Mouse (Mus musculus) frontal cortex, postnatal 10 days (tissue): ENCODE data around the gene Ctnnb1.

Source experiments
- DNase-seq, 2 experiments: peaks; one replicate each; pipeline ENCODE4 v3.0.0; 2022; ENCODE audit warnings: low spot score in 2 of 2, mixed read lengths in 1 of 2

Ctnnb1 gene

DNA sequence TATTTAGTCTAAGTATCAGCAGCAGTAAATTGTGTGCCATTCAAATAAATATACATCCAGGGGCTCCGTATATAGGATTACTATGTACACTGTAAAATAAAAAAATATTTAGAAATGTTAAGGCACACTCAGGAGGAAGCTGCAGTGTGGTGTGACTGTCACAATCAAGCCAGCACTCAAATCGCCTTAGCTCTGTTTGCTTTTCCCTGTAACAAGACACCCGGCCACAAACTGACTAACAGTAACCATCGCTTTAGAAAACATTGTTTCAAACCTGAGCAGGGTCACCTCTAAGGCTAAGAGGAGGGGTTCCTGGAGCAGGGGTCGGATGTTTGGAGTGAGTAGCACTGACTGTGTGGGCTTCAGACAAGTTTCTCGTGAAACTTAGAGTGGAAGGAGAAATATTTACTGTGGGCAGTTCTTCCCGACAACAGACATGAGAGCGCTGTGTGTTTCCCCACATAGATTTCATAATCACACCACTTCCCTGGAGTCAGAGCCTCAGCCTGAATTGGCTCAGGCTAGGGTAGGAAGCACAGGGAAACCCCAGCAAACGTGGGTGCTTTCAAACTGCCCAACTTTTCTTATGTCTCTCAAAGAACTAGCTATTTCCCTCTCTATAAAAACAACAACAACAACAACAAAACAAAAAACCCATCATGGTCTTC, 1.9 kb upstream of the Ctnnb1 start:
- no peak for DNase-seq

DNA sequence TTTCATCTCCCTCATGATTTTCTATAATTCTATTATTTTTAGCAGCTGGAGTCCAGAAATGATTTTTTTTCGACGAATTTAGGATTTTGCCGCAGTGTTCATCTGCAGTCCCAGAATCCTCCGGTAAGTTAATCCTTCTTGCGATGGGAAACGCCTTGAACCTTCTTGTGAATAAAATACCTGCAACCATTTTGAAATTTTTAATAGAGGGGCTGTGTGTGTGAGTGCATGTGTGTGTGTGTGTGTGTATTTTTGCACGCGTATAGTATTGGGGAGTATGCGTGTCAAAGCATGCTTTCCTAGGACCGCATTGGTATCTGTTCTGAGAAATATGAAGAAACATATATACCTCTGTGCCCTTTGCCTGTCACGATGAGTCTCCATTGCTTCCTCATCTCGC, 1.0 kb downstream of the Ctnnb1 start:
- DNase-seq: no peak

DNA sequence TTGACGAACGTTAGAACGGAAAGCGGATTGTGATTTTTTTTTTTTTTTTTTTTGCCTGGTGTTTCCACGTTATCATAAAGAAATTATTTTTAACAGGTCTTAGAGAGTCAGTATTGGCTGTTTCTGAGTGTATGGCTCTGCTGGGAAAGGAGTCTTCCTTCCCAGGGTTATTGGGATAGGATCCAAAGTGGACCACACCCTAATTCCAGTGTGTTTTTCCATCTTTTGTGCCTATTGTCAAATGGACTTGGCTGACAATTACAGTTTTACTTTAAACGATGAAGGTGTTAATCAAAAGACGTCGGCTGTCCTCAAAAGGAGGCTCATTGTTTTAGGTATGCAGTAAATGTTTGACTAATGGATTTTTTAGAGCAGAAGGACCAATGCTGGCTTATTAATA, 1.8 kb downstream of the Ctnnb1 start:
- no peak for DNase-seq

DNA sequence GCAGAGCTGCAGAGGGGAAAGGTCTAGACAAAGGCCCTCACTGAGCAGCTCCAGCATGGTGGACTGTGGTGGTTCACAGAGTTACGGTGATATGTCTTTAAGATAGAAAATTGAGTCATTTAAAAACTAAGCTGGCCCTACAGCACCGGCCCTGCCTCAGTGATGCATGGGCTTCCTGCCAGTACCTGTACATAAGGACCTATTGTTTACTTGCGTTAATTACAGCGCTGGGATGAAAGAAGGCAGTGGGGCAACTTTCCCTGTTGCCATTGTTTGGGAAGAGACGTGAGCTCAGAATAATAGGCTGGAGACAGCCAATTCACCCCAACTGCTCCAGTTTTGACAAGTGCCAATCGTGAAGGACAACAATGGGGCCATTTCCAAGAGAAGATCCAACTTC, 3.4 kb downstream of the Ctnnb1 start:
- DNase-seq: no peak

DNA sequence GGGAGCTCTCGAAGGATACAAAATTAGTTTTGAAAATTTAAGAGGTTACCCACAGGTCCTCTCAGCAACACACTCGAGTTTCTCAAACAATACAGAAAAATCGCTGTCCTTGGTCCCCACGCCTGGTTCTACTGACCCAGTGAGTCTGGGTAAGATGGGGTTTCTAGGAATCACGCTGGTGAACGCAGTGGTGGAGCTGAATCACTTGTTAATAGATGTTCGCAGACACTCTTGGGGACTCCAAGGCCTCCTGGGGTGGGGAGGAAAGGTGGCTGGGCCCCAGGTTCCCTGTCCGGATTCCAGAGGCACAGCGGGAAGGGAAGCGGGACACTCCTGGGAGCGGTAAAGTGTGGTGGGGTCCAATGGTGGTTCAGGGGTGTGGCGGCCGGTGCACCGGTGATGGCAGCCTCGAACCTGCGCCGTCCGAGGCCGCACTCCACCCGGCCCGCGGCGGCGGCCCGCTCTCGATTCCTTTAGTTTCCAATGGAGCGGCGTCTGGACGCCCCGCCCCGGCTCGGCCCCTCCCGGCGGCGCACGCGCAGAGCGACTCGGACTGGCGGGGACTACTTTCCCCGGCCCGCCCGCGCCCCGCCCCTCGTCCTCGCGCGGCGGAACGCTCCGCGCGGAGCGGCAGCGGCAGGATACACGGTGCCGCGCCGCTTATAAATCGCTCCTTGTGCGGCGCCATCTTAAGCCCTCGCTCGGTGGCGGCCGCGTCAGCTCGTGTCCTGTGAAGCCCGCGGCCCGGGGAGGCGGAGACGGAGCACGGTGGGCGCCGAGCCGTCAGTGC, 4.0 kb downstream of the Ctnnb1 start:
- peak; percentile 92 to 97 for DNase-seq

DNA sequence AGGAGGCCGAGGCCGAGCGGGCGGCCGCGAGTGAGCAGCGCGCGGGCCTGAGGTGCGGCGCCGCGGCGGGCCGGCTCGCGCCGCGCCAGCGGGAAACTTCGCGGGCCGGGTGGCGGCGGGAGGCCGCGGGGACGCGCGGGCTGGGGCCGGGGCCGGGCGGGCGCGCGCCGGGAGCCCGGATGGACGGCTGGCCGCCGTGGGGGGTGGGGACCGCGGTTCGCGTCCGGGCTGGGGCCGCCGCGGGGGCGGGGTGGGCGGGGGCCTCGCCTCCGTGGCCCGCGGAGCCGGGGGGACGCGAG, 4.5 kb downstream of the Ctnnb1 start:
- DNase-seq: no peak

DNA sequence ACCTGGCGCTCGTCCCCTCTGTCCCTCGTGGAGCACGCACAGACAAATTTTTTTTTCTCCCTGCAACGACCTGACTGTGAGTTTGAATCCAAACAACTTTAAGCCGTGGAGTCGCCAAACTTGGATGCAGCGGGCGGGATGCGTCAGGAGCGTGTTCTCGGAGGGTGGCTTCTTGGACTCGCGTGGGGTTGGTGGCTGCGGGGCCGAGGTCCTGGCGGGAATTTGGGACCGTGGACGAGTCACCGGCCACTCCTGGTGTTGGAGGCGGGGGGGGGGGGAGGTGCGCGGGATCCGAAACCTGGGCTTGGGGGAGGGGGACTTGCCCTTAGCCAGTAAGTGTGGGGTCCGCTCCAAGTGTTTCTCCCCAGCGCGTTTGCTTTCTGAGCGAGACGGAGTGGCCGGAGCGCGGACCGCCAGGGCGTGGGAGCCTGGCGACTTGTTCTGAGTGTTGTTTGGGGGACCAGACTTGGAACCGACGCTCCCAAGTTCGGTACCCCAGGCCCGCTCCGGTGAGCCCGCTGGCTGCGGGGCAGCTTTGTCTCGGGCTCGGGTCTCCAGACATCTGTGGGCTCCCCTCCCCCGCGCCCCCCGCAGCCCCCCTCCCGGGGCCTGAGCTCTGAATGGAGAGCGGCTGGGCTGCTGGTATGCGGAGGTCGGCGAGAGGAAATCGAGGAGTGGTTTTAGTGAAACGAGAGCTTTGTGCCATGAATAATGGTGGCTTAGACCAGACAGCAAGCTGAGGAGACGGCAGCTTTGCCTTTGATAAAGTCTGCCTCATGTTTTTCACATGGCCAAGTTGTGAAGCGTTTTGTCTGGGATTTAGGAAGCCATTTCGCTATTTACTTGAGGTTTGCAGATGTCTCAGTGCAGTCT, 5.1 kb downstream of the Ctnnb1 start:
- DNase-seq: peak; percentile 56 to 63

DNA sequence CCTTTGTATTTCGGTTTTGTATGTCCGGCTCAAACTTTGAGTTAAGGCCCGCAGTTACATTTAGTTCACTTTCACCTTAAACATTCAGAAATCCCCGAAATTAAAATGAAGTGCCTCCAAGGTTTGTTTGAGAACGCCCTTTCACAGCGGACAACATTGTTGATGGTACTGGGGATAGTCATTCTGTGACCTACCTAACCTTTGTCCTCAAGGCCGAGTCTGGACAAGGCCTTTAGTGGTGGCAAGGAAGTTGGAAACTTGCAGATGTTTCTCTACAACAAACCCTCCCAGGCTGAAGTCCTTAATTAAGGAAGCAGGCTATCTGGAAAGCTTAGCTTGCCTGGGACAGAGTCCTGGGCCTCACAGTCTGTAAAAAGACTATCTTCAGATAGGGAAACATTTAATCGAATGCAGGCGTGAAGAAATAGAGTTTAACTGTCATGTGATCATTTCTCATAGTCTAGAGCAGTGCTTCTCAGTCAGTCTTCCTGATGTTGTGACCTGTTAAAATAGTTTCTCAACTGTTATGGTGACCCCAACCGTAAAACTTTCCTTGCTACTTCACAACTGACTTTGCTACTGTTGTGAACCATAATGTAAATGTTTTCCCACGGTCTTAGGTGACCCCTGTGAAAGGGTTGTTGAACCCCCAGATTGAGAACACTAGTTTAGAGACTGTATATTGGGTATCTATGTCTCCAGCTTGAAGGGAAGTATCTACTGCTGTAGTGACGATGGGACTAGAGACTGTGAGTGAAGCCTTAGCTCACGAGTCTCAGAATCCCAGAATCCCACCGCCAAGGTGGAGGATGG, 6.0 kb downstream of the Ctnnb1 start:
- no peak for DNase-seq

DNA sequence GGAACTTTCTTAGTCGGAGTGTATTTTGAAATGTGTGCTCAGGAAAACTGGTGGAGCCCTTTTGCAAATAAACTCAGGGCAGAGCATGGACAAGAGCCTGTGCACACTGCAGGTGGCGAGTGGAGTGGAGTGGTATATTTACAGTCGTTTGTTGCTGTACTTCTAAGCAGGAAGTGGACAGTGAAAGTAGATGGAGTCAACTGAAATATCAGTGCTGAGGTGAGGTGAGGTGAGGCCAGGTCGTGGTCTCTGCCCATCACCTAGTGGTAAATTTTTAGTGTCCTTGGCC, 6.6 kb downstream of the Ctnnb1 start:
- DNase-seq: no peak

DNA sequence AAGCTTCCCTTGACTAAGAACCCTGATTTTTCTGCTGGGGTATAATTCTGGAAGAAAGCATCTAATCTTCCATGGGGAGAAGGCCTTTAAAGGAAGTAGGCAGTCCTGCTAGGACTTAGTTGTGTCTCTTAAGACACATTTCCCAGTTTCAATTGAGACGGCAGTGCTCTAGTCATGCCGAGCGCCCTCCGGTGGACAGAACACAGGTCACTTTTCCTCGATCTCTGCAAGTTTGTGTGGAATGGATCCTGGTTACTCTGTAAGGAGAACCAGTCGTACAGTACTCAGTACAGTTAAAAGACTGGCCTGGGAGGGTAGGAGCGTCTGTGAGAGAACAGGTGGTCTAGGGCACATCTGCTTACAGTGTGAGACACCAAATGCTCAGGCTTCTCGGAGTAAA, 7.3 kb downstream of the Ctnnb1 start:
- DNase-seq: peak in 1 of 2 experiments; percentile 63

DNA sequence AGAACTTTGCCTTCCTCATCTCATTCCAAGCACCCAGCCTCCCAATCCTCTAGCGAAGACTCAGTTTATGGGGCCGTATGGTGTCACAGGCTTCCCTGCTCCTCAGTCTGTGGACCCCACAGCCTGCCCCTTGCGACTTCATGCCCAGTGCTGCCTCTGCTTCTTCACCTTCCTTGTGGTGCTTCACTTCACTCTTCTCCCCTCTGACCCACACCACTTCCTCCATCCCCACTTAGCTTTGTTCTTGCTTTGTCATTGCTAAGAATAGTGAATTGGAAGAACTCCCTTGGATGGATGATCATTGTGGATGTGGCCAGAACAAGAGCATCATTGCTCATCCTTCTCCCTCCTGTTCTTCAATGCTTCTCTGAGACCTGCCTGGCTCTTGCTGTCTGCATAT, 11.8 kb downstream of the Ctnnb1 start:
- no peak for DNase-seq

DNA sequence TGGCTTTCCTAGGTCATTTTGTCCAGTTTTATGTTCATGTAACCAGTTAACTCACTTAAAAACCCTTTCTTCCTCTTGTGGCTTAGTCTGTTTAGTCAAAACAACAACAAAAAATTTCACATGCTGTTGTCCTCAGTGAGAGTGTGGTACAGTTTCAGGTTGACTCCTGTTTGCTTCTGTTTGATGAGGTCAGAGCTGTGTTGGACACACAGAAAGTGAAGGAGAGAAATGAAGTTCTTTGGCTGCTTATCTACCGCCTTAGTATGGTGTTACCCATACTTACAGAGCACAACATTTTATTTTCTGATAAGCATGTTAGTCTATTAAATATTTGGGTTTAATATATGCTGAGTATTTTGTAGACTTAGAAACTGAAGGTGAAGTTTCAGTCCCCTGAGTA, 14.7 kb downstream of the Ctnnb1 start:
- no peak for DNase-seq

DNA sequence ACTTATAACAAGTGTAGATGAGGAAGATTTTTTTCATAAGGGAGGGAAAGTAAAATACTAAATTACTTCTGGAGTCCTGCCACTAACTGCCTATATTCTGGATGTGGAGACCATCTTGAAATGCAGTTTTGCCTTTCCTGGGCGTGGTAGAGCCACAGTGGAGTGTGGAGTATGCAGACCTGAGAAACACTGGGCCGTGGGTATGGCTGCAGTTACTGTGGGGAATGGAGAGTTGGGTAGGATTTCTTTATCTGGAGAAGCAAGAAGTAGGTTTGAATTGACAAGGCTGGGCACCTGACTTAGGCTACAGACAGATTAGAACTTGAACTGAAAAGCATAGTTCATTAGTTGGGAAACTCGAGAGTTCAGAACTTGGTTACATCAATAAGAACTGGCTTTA, 15.2 kb downstream of the Ctnnb1 start:
- no peak for DNase-seq

DNA sequence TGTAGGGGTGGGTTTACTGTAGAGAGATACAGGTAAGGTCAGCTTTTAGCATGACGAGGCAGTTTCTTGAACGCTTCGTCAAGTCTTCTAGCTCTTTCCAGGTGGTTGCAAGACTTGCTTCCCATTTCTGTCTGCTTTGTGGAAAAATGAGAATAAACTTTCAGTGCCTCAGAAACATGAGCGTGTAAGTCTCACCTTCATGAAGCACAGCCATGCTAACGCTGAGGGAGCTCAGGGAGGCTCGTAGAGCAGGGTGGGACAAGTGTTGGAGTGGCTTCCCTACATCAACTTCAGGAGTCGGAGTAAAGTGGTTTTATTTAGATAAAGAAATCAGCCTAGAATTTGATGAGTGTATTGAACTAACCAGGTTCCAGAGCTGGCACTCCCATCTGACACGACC, 17.1 kb downstream of the Ctnnb1 start:
- no peak for DNase-seq

DNA sequence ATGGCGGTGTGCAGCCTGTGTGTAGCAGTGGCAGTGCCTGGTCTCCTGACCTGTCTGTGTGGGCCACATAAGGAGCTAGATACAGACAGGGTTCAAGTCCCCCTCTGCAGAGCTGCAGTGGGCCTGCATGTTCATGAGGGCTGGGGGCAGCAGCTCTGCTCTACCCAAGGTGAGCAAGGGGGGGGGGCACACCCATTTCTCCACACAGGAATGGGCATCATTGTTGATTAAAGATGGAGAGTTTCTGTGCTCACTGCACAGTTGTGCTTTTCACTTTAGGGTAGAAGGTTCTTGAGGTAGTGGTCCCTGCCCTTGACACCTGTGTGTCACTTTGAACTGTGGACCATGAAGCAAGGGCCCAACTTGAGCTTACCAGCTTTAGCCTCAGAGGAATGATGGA, 19.8 kb downstream of the Ctnnb1 start:
- no peak for DNase-seq

DNA sequence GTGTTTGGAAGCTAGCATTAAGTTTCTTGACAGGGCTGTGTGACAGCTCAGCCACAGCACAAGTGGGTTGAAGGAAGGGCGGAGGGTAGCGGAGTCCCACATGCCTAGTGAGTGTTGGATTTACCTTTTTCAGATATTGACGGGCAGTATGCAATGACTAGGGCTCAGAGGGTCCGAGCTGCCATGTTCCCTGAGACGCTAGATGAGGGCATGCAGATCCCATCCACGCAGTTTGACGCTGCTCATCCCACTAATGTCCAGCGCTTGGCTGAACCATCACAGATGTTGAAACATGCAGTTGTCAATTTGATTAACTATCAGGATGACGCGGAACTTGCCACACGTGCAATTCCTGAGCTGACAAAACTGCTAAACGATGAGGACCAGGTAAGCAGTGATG, 21.7 kb downstream of the Ctnnb1 start:
- DNase-seq: no peak

DNA sequence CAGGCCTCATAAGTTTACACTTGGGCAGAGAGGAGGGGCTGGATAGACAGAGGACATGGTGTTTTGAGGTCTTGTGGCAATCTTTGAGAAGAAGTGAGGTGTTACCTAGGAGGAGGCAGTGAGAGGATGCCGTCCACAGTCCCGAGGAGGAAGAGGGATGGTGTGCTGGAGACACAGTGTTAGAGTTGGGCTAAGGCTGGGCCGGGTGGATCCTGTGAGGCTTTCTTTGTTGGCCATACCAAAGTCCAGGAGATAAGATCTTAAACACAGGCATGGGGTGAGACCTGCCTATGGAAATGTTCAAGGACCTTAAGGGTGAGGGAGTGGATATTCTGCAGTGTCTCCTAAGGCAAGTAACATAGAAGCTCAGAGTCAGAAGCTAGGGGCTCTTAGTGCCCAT, 22.9 kb downstream of the Ctnnb1 start:
- DNase-seq: no peak

DNA sequence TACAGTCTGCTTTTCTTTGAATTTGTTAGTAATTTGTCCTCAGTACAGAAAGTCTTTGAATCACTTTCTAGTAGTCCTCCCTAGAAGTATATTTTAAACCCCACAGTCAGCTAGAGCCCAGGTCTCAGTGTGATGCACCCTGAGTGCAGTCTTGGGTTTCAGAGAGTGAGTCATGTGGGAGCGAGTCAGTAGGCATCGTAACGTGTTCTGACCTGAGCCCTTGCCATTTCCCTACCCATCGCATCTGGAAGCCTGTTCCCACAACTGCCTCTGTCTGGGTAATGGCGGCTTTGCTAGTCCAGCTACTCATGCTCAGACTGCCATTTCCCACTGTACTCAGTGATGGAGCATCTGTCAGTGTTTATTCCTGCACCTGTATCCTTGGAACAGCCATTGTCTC, 29.0 kb downstream of the Ctnnb1 start:
- DNase-seq: no peak

DNA sequence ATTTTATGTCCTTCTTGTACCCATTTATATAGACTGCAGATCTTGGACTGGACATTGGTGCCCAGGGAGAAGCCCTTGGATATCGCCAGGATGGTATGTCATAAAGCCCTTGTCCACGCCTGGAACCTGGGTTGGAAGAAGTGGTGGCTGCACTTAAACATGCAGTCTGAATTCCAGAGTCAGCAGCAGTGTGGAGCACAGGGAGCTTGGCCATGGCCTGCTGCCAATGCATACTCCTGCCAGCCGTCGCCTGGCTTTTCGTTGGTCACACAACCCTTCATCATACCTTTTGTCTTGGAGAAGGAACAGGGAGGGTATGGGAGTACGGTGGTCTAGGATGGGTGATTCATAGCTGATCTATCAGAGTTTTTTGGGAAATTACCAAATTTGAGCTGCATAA, 29.5 kb downstream of the Ctnnb1 start:
- no peak for DNase-seq

DNA sequence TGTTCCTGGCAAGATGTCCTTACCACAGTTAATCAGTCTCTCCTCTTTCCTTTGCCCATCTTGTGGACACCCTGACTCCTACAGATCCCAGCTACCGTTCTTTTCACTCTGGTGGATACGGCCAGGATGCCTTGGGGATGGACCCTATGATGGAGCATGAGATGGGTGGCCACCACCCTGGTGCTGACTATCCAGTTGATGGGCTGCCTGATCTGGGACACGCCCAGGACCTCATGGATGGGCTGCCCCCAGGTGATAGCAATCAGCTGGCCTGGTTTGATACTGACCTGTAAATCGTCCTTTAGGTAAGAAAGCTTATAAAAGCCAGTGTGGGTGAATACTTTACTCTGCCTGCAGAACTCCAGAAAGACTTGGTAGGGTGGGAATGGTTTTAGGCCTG, 30.2 kb downstream of the Ctnnb1 start:
- no peak for DNase-seq

DNA sequence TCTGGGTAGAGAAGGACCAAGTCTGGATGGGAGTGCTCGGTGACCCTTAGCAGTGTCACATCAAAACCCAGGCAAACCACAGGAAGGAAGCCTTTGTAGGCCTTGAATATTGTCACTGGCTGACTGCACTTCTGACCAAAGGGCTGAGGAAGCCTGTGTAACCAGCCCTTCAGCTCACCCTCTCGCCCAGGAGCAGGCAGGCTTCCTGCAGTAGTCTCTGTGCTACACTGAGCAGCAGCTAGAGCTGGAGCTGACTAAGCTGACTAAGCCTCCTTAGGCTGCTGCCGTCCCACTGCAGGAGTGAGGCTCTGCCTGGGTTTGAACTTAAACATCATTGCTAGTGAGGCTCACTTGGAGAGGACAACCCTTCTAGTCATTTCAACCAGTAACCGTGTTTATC, 31.6 kb downstream of the Ctnnb1 start:
- no peak for DNase-seq

DNA sequence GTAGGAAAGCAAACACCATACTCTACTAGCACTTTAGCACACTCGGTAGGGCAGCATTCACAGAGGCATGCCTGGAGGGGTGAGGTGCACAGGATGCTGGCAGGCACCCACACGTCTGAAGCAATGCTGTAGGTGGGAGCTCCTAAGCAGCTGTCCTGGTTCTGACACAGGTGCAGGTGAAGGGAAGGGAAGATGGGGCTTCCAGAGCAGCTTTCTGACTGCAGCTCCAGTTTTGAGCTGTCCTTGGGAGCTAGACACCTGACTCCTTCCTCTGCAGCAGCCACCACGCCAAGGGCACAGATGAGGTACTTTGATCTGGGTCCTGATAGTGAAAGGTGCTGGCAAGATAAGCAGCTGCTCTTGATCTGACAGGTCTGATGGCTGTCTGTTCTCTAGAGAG, 32.5 kb downstream of the Ctnnb1 start:
- no peak for DNase-seq
